In genomic region chr1:53939291-53939690, GRCm38 (mm10) we compare ENCODE assay signal across 22 mouse cellular contexts.
A peak's percentile ranks its signal among the peaks of the same experiment; 100 is the strongest.
DNase-seq lines count a peak whose midpoint lies in the region; ATAC-seq and TF ChIP-seq lines count a peak whose summit lies in the region.
"Had no signal": no experiment of that assay in that cellular context is flagged by ENCODE, and none has a peak within 500 bp of the region (broad histone marks: within the 10 kb centered on the region; RNA-seq: fewer than 3 reads in every experiment).

No protein-coding gene starts in this region.

- no peak overlapping the region for H3K9ac ChIP-seq in heart, adult 2 months (ENCODE audit: low read depth, low read length)
- H3K9ac ChIP-seq in hindbrain, embryonic 11.5 days (ENCODE audit: low read depth, low read length) = no peak overlapping the region
- H3K9ac ChIP-seq: embryonic facial prominence, embryonic 13.5 days; embryonic facial prominence, embryonic 15.5 days; forebrain, embryonic 13.5 days; forebrain, embryonic 15.5 days had no signal

- no peaks in the 10 kb centered on the region for H3K9me3 ChIP-seq in hindbrain, embryonic 11.5 days (ENCODE audit: control insufficient read depth, low read length)
- H3K9me3 ChIP-seq: embryonic facial prominence, embryonic 13.5 days; embryonic facial prominence, embryonic 15.5 days; forebrain, embryonic 13.5 days; forebrain, embryonic 15.5 days had no signal

- H3ac ChIP-seq in C2C12 (ENCODE audit: control insufficient read depth, insufficient read length, low read depth) = no peak overlapping the region
- no peak overlapping the region for H3ac ChIP-seq in myocyte (ENCODE audit: control insufficient read depth, insufficient read length)

- H3K4me3 ChIP-seq in C2C12 (ENCODE audit: insufficient read depth, poor library complexity, severe bottlenecking) = no peak overlapping the region
- no peak overlapping the region for H3K4me3 ChIP-seq in myocyte
- no peak overlapping the region for H3K4me3 ChIP-seq in heart, adult 2 months
- H3K4me3 ChIP-seq in hindbrain, embryonic 11.5 days (ENCODE audit: low read depth, low read length) = no peak overlapping the region
- H3K4me3 ChIP-seq: embryonic facial prominence, embryonic 13.5 days; embryonic facial prominence, embryonic 15.5 days; forebrain, embryonic 13.5 days; forebrain, embryonic 15.5 days had no signal

- ATAC-seq in hindbrain, embryonic 11.5 days (ENCODE audit: low FRiP score) = no peak

- peak overlapping the region; percentile 55 for H3K4me2 ChIP-seq in myocyte (ENCODE audit: low read depth)
- no peak overlapping the region for H3K4me2 ChIP-seq in hindbrain, embryonic 11.5 days (replicated peaks; ENCODE audit: low read depth, low read length)
- H3K4me2 ChIP-seq: embryonic facial prominence, embryonic 13.5 days; embryonic facial prominence, embryonic 15.5 days; forebrain, embryonic 15.5 days had no signal

- 58% methylated on average over 4 of the region's 4 CpGs for WGBS in heart, adult 2 months
- WGBS in hindbrain, embryonic 11.5 days = 78% methylated on average over 4 of the region's 4 CpGs

- TF ChIP-seq POLR2A in myocyte (IDR thresholded peaks at IDR 0.05; ENCODE audit: insufficient read length, low read depth) = no peak
- no peak for TF ChIP-seq POLR2A in heart, adult 2 months (IDR thresholded peaks at IDR 0.05; ENCODE audit: insufficient read depth, low read depth, low read length)

- H3K79me2 ChIP-seq in C2C12 (ENCODE audit: control insufficient read depth, insufficient read depth) = no peaks in the 10 kb centered on the region
- H3K79me2 ChIP-seq in myocyte (ENCODE audit: control insufficient read depth, insufficient read depth) = no peaks in the 10 kb centered on the region
- no peaks in the 10 kb centered on the region for H3K79me2 ChIP-seq in heart, adult 2 months (replicated peaks; ENCODE audit: control insufficient read depth, insufficient read depth, low read length)

- no peaks in the 10 kb centered on the region for H3K79me3 ChIP-seq in C2C12 (ENCODE audit: low read depth)

- intact Hi-C loops in heart, adult 2 months (cut with DNase I) = no loop called here
- intact Hi-C loops in gastrocnemius, postnatal 14 days (cut with DNase I; ENCODE audit: low total_unique reads) = no loop called here

- no peak overlapping the region for H3K27ac ChIP-seq in heart, adult 2 months
- no peak overlapping the region for H3K27ac ChIP-seq in hindbrain, embryonic 11.5 days (ENCODE audit: low read depth, low read length)
- H3K27ac ChIP-seq: embryonic facial prominence, embryonic 13.5 days; embryonic facial prominence, embryonic 15.5 days; forebrain, embryonic 13.5 days; forebrain, embryonic 15.5 days had no signal

- peaks cover 7% of the 10 kb centered on the region for H3K4me1 ChIP-seq in heart, adult 2 months (ENCODE audit: control insufficient read depth, insufficient read depth, low read length)
- H3K4me1 ChIP-seq in hindbrain, embryonic 11.5 days (replicated peaks; ENCODE audit: control insufficient read depth, insufficient read depth, low read length) = no peaks in the 10 kb centered on the region

- H3K36me3 ChIP-seq in C2C12 (ENCODE audit: control insufficient read depth, insufficient read depth) = no peaks in the 10 kb centered on the region
- no peaks in the 10 kb centered on the region for H3K36me3 ChIP-seq in myocyte (ENCODE audit: control insufficient read depth, insufficient read depth)
- H3K36me3 ChIP-seq in heart, adult 2 months (ENCODE audit: control insufficient read depth, insufficient read depth, low read length) = peaks cover 8% of the 10 kb centered on the region
- H3K36me3 ChIP-seq in hindbrain, embryonic 11.5 days (ENCODE audit: control insufficient read depth, insufficient read depth, low read length) = no peaks in the 10 kb centered on the region
- H3K36me3 ChIP-seq: embryonic facial prominence, embryonic 13.5 days; embryonic facial prominence, embryonic 15.5 days; forebrain, embryonic 15.5 days had no signal

- H3K27me3 ChIP-seq in C2C12 (ENCODE audit: control insufficient read depth, insufficient read depth, insufficient read length) (no peaks in the 10 kb centered on the region), myocyte (ENCODE audit: control insufficient read depth, insufficient read depth, insufficient read length) (no peaks in the 10 kb centered on the region)
- no peaks in the 10 kb centered on the region for H3K27me3 ChIP-seq in heart, adult 2 months (ENCODE audit: control insufficient read depth, insufficient read depth, low read length)
- H3K27me3 ChIP-seq in hindbrain, embryonic 11.5 days (ENCODE audit: control insufficient read depth, insufficient read depth, low read length) = no peaks in the 10 kb centered on the region
- H3K27me3 ChIP-seq: embryonic facial prominence, embryonic 13.5 days; embryonic facial prominence, embryonic 15.5 days; forebrain, embryonic 15.5 days had no signal

- no peak for TF ChIP-seq EP300 in heart, adult 2 months (IDR thresholded peaks at IDR 0.05; ENCODE audit: insufficient read depth, low read depth, low read length)

- peak; percentile 40 for DNase-seq in NIH3T3 (ENCODE audit: low read depth)
- DNase-seq in heart, adult 2 months = no peak
- no peak for DNase-seq in gastrocnemius, postnatal 14 days
- DNase-seq in hindbrain, embryonic 11.5 days (ENCODE audit: low spot score) = no peak
- DNase-seq: adrenal gland, adult 2 months; adrenal gland, postnatal 10 days; adrenal gland, postnatal 25 days; B cell, adult 2 months; cerebellum, adult 11 months; cerebellum, adult 18-20 months; cerebellum, adult 8-10 months; cerebellum, adult 9-11 months; cerebellum, postnatal 14 days; cerebellum, postnatal 36 days; embryo, embryonic 11 days; forebrain, postnatal 0 days had no signal

- no peak for TF ChIP-seq CTCF in C2C12 (IDR thresholded peaks at IDR 0.05; ENCODE audit: control insufficient read depth, insufficient read depth, insufficient read length)
- no peak for TF ChIP-seq CTCF in heart, adult 2 months (IDR thresholded peaks at IDR 0.05)

TF ChIP-seq in C2C12, 6 proteins besides CTCF, POLR2A, EP300 and RAD21:
- TF ChIP-seq MYOD1 (IDR thresholded peaks at IDR 0.05; ENCODE audit: control insufficient read depth, insufficient read length, low read depth) (peak; percentile 12), FOSL1 (IDR thresholded peaks at IDR 0.05; ENCODE audit: insufficient read depth, low read length, poor library complexity, severe bottlenecking) (no peak)

TF ChIP-seq in myocyte, 11 proteins besides CTCF, POLR2A, EP300 and RAD21:
- TF ChIP-seq CEBPB (IDR thresholded peaks at IDR 0.05; ENCODE audit: insufficient read depth, poor library complexity, severe bottlenecking) = no peak
- TF ChIP-seq TCF12 (IDR thresholded peaks at IDR 0.05; ENCODE audit: insufficient read depth, poor library complexity, severe bottlenecking) = no peak
- no peak for TF ChIP-seq MAX (IDR thresholded peaks at IDR 0.05; ENCODE audit: low read depth)
- TF ChIP-seq REST (IDR thresholded peaks at IDR 0.05; ENCODE audit: insufficient read depth, insufficient read length) = no peak
- no peak for TF ChIP-seq SRF (IDR thresholded peaks at IDR 0.05; ENCODE audit: control insufficient read depth, insufficient read length, low read depth)
- TF ChIP-seq MYOG (IDR thresholded peaks at IDR 0.05; ENCODE audit: control insufficient read depth in 1 of 3, insufficient read depth in 1 of 3, insufficient read length in 2 of 3, low read depth in 2 of 3) = no peak
- TF ChIP-seq POLR2AphosphoS2 (IDR thresholded peaks at IDR 0.05; ENCODE audit: insufficient read length, low read depth) = no peak
- no peak for TF ChIP-seq E2F4 (IDR thresholded peaks at IDR 0.05; ENCODE audit: insufficient read depth)
- no peak for TF ChIP-seq USF1 (IDR thresholded peaks at IDR 0.05; ENCODE audit: low read depth)
- no peak for TF ChIP-seq TCF3 (IDR thresholded peaks at IDR 0.05; ENCODE audit: insufficient read length, low read depth)
- TF ChIP-seq MYOD1 (IDR thresholded peaks at IDR 0.05; ENCODE audit: control insufficient read depth in 1 of 3, insufficient read length in 2 of 3, low read depth in 2 of 3) = no peak
